Mouse (Mus musculus) yolk sac, embryonic 10.5 days (tissue): ENCODE data around the gene Col11a2.

Experiments used
- DNase-seq: peaks from one replicate; pipeline ENCODE4 v3.0.0-alpha.2; 2017; ENCODE audit warnings: low spot score

Gene Col11a2

DNA sequence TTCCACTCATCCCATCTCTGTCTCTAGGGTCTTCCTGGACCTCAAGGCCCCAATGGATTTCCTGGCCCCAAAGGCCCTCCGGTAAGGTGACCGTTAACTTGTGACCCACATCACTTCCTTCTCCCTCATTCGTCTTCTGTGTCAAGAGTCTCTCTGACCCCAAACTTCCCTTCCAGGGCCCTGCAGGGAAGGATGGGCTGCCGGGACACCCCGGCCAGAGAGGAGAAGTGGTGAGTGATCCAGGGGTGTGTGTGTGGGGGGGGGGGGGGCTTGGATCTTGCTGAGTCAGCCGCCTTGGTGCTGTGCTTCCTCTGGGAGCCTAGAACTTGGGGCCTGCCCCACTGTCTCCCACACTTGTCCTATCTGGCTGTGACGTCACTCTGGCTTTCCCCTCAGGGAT is 18.0 kb downstream of the Col11a2 start:
- DNase-seq: no peak

GRCm38 (mm10) chr17:34068864-34069263 is 29.6 kb downstream of the Col11a2 start:
- no peak for DNase-seq

GRCm38 (mm10) chr17:34072091-34072490 is 32.9 kb downstream of the Col11a2 start:
- DNase-seq: no peak

DNA sequence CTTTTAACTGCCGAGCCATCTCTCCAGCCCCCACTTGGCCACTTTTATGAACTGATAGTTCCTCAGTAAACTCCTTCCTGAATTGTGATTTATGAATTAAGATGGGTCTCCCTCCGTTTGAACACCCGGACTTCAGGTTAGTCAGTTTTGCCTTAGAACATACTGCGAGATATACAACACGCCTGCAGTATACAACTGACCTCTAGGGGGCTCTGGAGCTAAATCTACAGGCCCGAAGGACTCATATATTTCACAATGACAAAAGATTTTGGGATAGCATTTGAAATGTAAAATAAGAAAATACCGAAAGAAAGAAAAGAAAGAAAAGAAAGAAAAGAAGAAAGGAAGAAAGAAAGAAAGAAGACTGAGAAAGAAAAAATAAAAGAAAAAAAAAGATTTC is 36.0 kb downstream of the Col11a2 start:
- DNase-seq: no peak

DNA sequence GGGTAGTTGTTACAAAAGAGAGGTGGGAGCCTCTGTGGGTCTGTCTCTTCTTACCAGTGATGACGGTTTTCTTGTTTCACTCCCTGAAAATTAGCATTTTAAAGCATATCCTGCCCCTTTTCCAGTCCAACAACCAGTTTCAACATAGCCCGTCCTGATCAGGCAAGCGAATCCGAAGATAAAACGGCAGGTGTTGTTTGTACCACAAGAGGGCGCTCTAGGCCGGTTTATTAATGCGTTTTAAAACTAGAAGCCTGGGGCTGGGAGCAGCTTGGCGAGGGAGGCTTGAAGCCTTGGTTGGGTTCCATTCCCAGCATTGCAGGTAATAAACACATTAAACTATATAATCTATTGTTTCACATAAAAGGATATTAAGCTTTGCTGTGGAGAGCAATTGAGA is 38.3 kb downstream of the Col11a2 start:
- peak; percentile 58 for DNase-seq

- no peak for DNase-seq
Observed at GRCm38 (mm10) chr17:34078148-34078547, 38.9 kb downstream of the Col11a2 start.

DNA sequence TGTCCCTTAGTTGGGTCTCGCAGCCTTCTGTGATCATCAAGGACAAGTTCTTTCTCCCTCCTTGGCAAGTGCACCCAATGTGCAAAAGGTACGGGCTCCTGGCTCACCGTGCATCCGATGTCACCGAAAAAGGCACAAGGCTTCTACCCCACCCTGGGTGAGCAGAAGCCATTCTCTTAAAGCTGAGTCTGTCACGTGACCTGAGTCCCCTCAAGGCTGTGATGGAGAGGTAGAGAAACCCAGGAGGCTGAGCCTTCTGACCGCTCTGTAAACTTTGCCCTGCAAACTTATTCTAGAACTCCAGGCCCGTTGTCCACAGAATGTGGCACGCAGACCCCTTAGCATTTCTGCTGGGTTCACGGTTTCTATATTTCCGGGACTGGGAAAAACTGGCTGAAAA is 39.8 kb downstream of the Col11a2 start:
- no peak for DNase-seq

DNA sequence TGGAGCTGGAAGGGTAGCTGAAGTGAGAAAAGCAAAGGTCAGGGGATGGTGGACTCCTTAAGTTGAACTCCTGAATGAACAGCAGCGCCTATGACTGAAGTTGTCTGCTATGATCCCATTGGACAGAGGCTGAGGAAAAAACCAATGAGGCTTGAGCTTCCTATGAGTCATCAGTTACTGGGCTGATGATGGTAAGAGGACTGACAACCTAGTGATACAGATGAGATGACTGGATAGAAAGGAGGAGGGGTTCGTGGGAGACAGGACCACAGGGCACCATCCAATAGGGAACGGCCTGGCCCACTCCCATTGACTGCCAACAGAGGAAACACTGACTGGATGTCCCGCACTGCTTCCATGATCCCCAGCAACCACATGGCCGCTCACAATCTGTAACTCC is 40.4 kb downstream of the Col11a2 start:
- DNase-seq: no peak

GRCm38 (mm10) chr17:34083104-34083503 is 43.9 kb downstream of the Col11a2 start:
- DNase-seq: no peak

DNA sequence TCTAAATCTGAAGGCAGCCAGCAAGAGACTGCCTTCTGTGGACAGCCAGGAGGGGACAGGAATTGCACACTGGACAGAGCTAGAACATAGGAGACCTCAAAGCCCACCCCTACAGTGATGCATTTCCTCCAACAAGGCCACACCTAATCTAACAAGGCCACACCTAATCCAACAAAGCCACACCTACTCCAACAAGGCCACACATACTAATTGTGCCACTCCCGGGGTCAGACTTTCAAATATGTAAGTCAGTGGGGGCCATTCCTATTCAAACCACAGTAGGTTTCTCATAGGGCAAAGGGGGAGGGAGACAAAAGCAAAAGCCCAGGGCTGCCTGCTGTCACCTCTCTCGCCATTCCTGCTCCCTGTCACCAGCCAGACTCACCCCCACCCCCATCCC is 48.1 kb downstream of the Col11a2 start:
- no peak for DNase-seq

GRCm38 (mm10) chr17:34088124-34088523 is 48.9 kb downstream of the Col11a2 start:
- DNase-seq: no peak

GRCm38 (mm10) chr17:34090923-34091322 is 51.7 kb downstream of the Col11a2 start:
- no peak for DNase-seq

DNA sequence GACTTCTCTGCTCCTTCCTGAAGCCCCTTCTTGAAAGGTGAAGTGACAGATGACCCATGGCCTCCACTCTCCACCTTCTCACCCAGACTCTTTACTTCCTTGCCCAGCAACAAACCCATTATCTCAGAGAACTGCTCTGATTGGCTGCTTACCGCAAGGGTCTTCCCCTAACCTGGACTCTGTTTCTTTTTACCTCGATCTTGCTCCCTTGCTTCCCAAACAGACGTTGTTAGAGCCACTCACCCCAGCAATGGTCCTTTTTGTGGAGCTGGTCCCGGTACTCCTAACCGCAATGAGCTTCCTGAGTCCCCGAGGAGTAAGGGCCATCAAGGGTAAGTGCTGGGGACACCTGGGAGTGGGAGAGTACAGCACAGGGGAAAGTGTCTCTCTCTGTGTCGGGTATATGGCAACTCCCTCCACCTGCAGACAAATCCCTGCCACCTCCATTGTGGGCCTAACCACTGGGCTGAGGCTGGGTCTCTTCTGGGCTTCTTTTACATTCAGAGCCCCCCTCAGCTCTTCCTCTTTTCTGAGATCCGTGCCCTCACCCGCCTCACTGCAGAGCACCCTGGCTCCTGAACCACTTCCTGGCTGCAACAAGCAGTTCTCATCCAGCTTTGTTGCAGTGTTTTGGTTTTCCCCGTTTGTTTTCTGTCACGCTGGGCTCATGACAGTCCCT is 53.1 kb downstream of the Col11a2 start, which contains the start of gene H2-Oa:
TSS of gene H2-Oa (plus strand) at position 144 of the 679 bp plus-strand sequence.
- DNase-seq: no peak

DNA sequence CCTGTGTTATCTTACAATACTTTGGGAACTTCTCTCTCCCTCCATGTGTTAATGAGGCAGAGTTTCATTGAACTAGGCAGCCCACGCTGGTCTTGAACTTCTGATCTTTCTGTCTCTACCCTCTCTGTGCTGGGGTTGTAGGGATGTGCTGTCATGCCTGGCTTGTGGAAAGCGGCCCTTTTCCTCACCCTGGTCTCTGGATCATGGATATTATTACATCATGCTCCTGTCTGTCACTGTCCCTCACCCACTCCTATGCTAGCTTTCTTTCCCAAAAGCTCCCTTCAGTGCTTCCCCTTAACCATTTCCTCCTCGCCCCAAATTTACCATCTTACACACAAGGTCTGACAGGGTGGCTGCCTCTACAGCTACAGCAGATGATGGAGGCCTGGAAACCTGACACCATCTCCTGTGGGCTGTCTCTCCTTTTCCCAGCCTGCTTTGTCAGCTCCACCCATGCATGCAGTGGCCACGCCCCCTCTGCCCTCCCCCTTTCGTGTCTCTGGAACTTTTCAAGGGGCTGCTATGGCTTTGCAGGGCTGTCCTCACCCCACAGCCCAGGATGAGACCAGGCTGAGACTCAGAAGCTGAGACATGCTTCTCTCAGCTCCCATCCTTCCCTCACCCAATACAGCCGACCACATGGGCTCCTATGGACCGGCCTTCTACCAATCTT is 54.1 kb downstream of the Col11a2 start:
- peak; percentile 81 for DNase-seq

- DNase-seq: no peak
Observed at GRCm38 (mm10) chr17:34094283-34095035, 55.2 kb downstream of the Col11a2 start.

DNA sequence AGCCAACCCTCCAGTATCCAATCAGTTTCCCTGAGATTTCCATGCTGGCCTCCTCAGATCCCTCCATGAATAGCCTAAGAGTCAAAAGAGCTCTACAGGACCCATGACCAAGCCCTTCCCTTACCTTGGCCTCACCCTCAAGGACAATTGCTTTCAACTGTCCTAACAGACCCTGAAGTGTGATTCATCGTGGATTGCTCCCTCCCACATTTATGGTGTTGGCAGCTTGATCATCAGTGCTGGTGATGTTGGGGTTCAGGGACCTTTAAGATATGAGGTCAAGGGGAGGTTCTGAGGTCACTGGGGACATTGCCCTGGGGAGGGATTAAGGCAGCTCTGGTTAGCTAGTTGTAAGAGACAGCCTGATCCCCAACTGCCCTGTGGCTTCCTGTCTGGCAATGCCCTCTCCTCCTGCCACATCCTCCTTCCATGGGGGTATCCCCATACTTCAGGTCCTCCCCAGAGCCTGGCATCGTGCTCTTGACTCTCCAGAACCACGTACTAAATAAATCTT is 57.3 kb downstream of the Col11a2 start:
- DNase-seq: no peak

- no peak for DNase-seq
Observed at GRCm38 (mm10) chr17:34097272-34097671, 58.0 kb downstream of the Col11a2 start.

DNA sequence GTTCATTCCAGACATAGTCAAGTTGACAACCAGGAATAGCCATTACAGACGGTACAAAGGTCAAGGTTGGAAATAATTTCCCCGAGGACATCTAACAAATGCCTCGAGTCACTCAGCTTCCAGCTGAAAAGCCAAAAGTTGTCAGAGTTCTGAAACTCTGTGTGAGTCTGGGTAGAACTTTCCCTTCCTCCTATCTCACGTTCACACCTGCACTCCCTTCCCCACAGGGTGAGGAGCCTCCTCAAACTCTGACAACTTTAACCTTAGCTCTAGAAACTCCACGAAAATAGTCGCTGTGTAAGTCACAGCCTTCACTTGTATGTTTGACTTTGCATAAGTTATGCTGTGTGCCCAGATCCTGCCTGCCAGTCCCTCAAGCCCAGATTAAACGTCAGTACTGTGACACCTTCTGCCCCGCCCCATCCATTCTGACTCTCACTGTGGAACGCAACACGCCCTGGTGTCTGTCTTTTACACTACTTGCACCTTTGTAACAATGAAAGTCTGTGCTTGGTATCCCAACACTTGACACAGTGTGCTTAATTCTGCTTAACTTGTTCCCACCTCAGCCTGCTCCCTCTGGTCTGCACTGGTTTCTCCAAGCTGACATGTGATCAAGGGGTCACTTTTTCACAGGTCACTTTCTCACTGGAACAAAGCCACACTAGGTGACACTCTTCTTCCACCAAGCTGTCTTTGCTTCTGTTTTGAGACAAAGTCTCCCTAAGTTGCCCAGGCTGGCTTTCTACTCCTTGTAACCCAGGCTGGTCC is 59.7 kb downstream of the Col11a2 start:
- no peak for DNase-seq

DNA sequence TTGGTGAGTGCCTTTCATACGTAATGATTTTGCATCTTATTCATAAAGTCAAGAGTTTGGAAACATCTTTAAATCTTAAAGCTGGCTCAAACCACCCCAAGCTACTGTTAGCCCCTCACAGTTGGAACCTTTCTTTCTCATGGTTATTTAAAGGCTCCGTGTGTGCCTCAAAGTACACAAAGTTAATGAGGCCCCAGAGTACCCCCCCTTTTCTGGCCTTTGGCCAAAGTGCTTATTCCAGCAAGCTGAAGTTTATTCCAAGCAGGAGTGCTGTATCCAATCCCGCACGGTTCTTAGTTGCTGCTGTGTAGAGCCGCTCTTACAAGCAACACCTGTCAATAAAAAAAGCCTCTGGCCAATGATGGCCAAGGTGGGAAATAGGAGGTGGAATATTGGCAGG is 60.3 kb downstream of the Col11a2 start:
- no peak for DNase-seq

- no peak for DNase-seq
Observed at GRCm38 (mm10) chr17:34101185-34101584, 61.9 kb downstream of the Col11a2 start.

GRCm38 (mm10) chr17:34101604-34102032 is 62.4 kb downstream of the Col11a2 start:
- peak; percentile 78 for DNase-seq

GRCm38 (mm10) chr17:34102831-34103230 is 63.6 kb downstream of the Col11a2 start:
- DNase-seq: no peak
